ENCODE assay signal across 8 mouse cellular contexts in genomic region chr13:52903767-52904166, GRCm38 (mm10). TPM values are rescaled to one million over a fixed set of nuclear protein-coding genes. Genes with fewer than 3 reads are reported as not detected.
A peak's percentile ranks its signal among the peaks of the same experiment; 100 is the strongest.
DNase-seq lines count a peak whose midpoint lies in the region; ATAC-seq and TF ChIP-seq lines count a peak whose summit lies in the region.

No protein-coding gene starts in this region.

- no peak overlapping the region for H3K4me3 ChIP-seq in forebrain, postnatal 0 days (ENCODE audit: low read depth, low read length)
- no peak overlapping the region for H3K4me3 ChIP-seq in liver, embryonic 12.5 days

- no peaks in the 10 kb centered on the region for H3K9me3 ChIP-seq in forebrain, postnatal 0 days (ENCODE audit: low read length)
- no peaks in the 10 kb centered on the region for H3K9me3 ChIP-seq in liver, embryonic 12.5 days (replicated peaks)

- peak; percentile 69 for ATAC-seq in forebrain, postnatal 0 days
- ATAC-seq in liver, embryonic 12.5 days = 0 out of 2 replicates have a peak, but pooled peaks have one; percentile 14
- ATAC-seq in erythroid progenitor cell, adult 5-6 weeks (replicated peaks; ENCODE audit: low FRiP score, poor library complexity, severe bottlenecking) = no peak

- H3K9ac ChIP-seq in forebrain, postnatal 0 days = no peak overlapping the region
- H3K9ac ChIP-seq in liver, embryonic 12.5 days = no peak overlapping the region

- H3K4me1 ChIP-seq in forebrain, postnatal 0 days (ENCODE audit: insufficient read depth) = no peaks in the 10 kb centered on the region
- peaks cover 30% of the 10 kb centered on the region for H3K4me1 ChIP-seq in liver, embryonic 12.5 days

- peaks cover 22% of the 10 kb centered on the region for H3K36me3 ChIP-seq in forebrain, postnatal 0 days (ENCODE audit: insufficient read depth)
- H3K36me3 ChIP-seq in liver, embryonic 12.5 days = peaks cover 21% of the 10 kb centered on the region

- H3K27ac ChIP-seq in forebrain, postnatal 0 days (ENCODE audit: low read depth, low read length) = peak overlapping the region; percentile 5; the same call in 1 of the 2 replicates
- H3K27ac ChIP-seq in liver, embryonic 12.5 days = peak overlapping the region; percentile 43; the same call in 1 of the 2 replicates

- H3K4me2 ChIP-seq in forebrain, postnatal 0 days (ENCODE audit: low read depth) = no peak overlapping the region
- no peak overlapping the region for H3K4me2 ChIP-seq in liver, embryonic 12.5 days

- 37% methylated on average over 10 of the region's 10 CpGs for WGBS in forebrain, postnatal 0 days
- WGBS in liver, embryonic 12.5 days (ENCODE audit: insufficient replicate concordance) = 21% methylated on average over 10 of the region's 10 CpGs

- H3K27me3 ChIP-seq in forebrain, postnatal 0 days (ENCODE audit: insufficient read depth, low read length) = no peaks in the 10 kb centered on the region
- H3K27me3 ChIP-seq in liver, embryonic 12.5 days (replicated peaks) = no peaks in the 10 kb centered on the region

- peak; percentile 17 to 19 for DNase-seq in cerebellum, postnatal 10 days
- no peak for DNase-seq in cerebellum, postnatal 25 days
- DNase-seq in CD4-positive helper T cell, adult 2 months (ENCODE audit: low read depth, low spot score) = peak; percentile 24
- DNase-seq in forebrain, postnatal 0 days = peak; percentile 14
- DNase-seq in cerebellum, postnatal 14 days = no peak
- no peak for DNase-seq in adrenal gland, postnatal 4 days (ENCODE audit: low spot score in 2 of 2)

- TF ChIP-seq CTCF in forebrain, postnatal 0 days (IDR thresholded peaks at IDR 0.05; ENCODE audit: low read depth) = peak; percentile 52

RNA-seq across cellular contexts. Expression of gene Auh, which starts 25.7 kb away (rescaled TPM):
- total RNA-seq in forebrain, postnatal 0 days (2014; rRNA removed) = 50.3 and 56.2 TPM in 2 replicates
- 55.3 and 58.7 TPM in 2 replicates for polyA plus RNA-seq in forebrain, postnatal 0 days (2015; fragmentation: Nextera tagmentation; extraction: Ambion mirVana)
- 30.1 and 32.6 TPM in 2 replicates for polyA plus RNA-seq in liver, embryonic 12.5 days (2016; fragmentation: Nextera tagmentation; extraction: Ambion mirVana)
- 21.4 and 40.7 TPM in 2 replicates for total RNA-seq in erythroid progenitor cell, adult 5-6 weeks (2015; ENCODE audit: low replicate concordance)
- total RNA-seq in erythroid progenitor cell, adult 5-6 weeks (2017; ENCODE audit: low replicate concordance) = 35.3 and 51.2 TPM in 2 replicates
- 100 to 1,000 TPM; 101 TPM for total RNA-seq in adrenal gland, postnatal 4 days (2021)

Comparison
In these comparisons a context has a peak if more than half of its experiments do, and no peak if none do; other contexts are left out.
1. DNase-seq: peak in cerebellum, postnatal 10 days (2 of 2), CD4-positive helper T cell, adult 2 months (single experiment) and forebrain, postnatal 0 days (single experiment); none in cerebellum, postnatal 25 days (0 of 2), cerebellum, postnatal 14 days (0 of 2) and adrenal gland, postnatal 4 days (0 of 2).